Mouse (Mus musculus): ENCODE data around the gene Rasgrp3. TPM values are rescaled to one million over a fixed set of nuclear protein-coding genes. Genes with fewer than 3 reads are reported as not detected.

Gene Rasgrp3
- total RNA-seq, 2 experiments from 2014 or later, result 11.6 to 17.2 TPM

Other genes starting within 250 kb of the Rasgrp3 start
- 10 to 100 TPM; 52.9 to 61.7 TPM for gene Fam98a, start 116.0 kb downstream of the Rasgrp3 start, total RNA-seq (2021)

Data from left cerebral cortex, postnatal 10 days (tissue).